Mouse (Mus musculus): ENCODE data around the gene Mlf1.

Gene Mlf1

GRCm38 (mm10) chr3:67434011-67434410 is 60.1 kb downstream of the Mlf1 start:
- in situ Hi-C loops (cut with MboI, MseI): loop anchor here (5.0 kb wide), 1 partner anchor 148 kb away; the partner anchor contains the start of gene Mfsd1

GRCm38 (mm10) chr3:67447143-67447542 is 73.2 kb downstream of the Mlf1 start:
- in situ Hi-C loops (cut with MboI, MseI): no loop called here

Measured in T-helper 1 cell (primary cell).